ENCODE assay signal across 18 mouse cellular contexts in genomic region chr12:112599198-112599597, GRCm38 (mm10). TPM values are rescaled to one million over a fixed set of nuclear protein-coding genes. Genes with fewer than 3 reads are reported as not detected.
A peak's percentile ranks its signal among the peaks of the same experiment; 100 is the strongest.
DNase-seq lines count a peak whose midpoint lies in the region; ATAC-seq and TF ChIP-seq lines count a peak whose summit lies in the region.
"Had no signal": no experiment of that assay in that cellular context is flagged by ENCODE, and none has a peak within 500 bp of the region (broad histone marks: within the 10 kb centered on the region; RNA-seq: fewer than 3 reads in every experiment).

No protein-coding gene starts in this region.

- H3K36me3 ChIP-seq in heart, embryonic 10.5 days = peaks cover 40% of the 10 kb centered on the region
- peaks cover 36% of the 10 kb centered on the region for H3K36me3 ChIP-seq in E14TG2a.4 (ENCODE audit: insufficient read depth, low read length)
- no peaks in the 10 kb centered on the region for H3K36me3 ChIP-seq in liver, embryonic 16.5 days (ENCODE audit: control insufficient read depth, insufficient read depth)
- H3K36me3 ChIP-seq: forebrain, embryonic 12.5 days; limb, embryonic 12.5 days; neural tube, embryonic 12.5 days had no signal

- peak overlapping the region; percentile 73 for H3K27ac ChIP-seq in heart, embryonic 10.5 days
- peak overlapping the region; percentile 44 for H3K27ac ChIP-seq in embryonic fibroblast, embryonic 13.5 days (ENCODE audit: insufficient read depth, low read length)
- H3K27ac ChIP-seq in liver, embryonic 16.5 days (ENCODE audit: low read length) = no peak overlapping the region
- H3K27ac ChIP-seq: forebrain, embryonic 12.5 days; limb, embryonic 12.5 days; neural tube, embryonic 12.5 days had no signal

- peak; percentile 90 for DNase-seq in heart, embryonic 10.5 days (ENCODE audit: low spot score)
- no peak for DNase-seq in heart, adult 9 months (ENCODE audit: low spot score in 2 of 2)
- DNase-seq in adrenal gland, postnatal 36 days = no peak
- no peak for DNase-seq in left cerebral cortex, postnatal 14 days (ENCODE audit: low spot score in 2 of 2)
- DNase-seq in thymus, postnatal 10 days (ENCODE audit: low spot score in 2 of 2) = no peak
- DNase-seq: adrenal gland, postnatal 14 days; cerebellum, postnatal 25 days; kidney, adult 8-10 months; layer of hippocampus, postnatal 36 days; midbrain, embryonic 14.5 days had no signal

- 0% methylated on average over 4 of the region's 4 CpGs for WGBS in heart, embryonic 10.5 days
- WGBS in liver, embryonic 16.5 days (ENCODE audit: insufficient replicate concordance) = 3% methylated on average over 4 of the region's 4 CpGs

- peak; percentile 43; the same call in 1 of the 2 replicates for ATAC-seq in liver, embryonic 16.5 days (ENCODE audit: low read depth)
- ATAC-seq: hindbrain, embryonic 16.5 days; lung, postnatal 0 days had no signal

- no peak for TF ChIP-seq POLR2A in embryonic fibroblast, embryonic 13.5 days (IDR thresholded peaks at IDR 0.05; ENCODE audit: low read depth, low read length)

- no peak for TF ChIP-seq CTCF in E14TG2a.4 (conservative IDR thresholded peaks at IDR 0.05; ENCODE audit: low read length)
- TF ChIP-seq CTCF in embryonic fibroblast, embryonic 13.5 days (IDR thresholded peaks at IDR 0.05; ENCODE audit: borderline replicate concordance, insufficient read depth, low read length) = no peak

- peaks cover 65% of the 10 kb centered on the region for H3K4me1 ChIP-seq in heart, embryonic 10.5 days
- H3K4me1 ChIP-seq in E14TG2a.4 (replicated peaks; ENCODE audit: low read depth, low read length) = peaks cover 57% of the 10 kb centered on the region
- peaks cover 30% of the 10 kb centered on the region for H3K4me1 ChIP-seq in embryonic fibroblast, embryonic 13.5 days (ENCODE audit: control insufficient read depth, insufficient read depth, low read length)
- H3K4me1 ChIP-seq in liver, embryonic 16.5 days (ENCODE audit: control insufficient read depth, low read depth, low read length) = peaks cover 20% of the 10 kb centered on the region

- no peak overlapping the region for H3K4me2 ChIP-seq in liver, embryonic 16.5 days (ENCODE audit: low read depth, low read length)
- H3K4me2 ChIP-seq: forebrain, embryonic 12.5 days; limb, embryonic 12.5 days; neural tube, embryonic 12.5 days had no signal

- H3K9me3 ChIP-seq in heart, embryonic 10.5 days = no peaks in the 10 kb centered on the region
- H3K9me3 ChIP-seq in E14TG2a.4 (ENCODE audit: low read length) = no peaks in the 10 kb centered on the region
- no peaks in the 10 kb centered on the region for H3K9me3 ChIP-seq in liver, embryonic 16.5 days (replicated peaks; ENCODE audit: control insufficient read depth, low read length)
- H3K9me3 ChIP-seq: forebrain, embryonic 12.5 days; limb, embryonic 12.5 days; neural tube, embryonic 12.5 days had no signal

- intact Hi-C loops in left cerebral cortex, postnatal 14 days (cut with DNase I) = no loop called here

- H3K27me3 ChIP-seq in heart, embryonic 10.5 days (ENCODE audit: insufficient read depth, poor library complexity, severe bottlenecking) = peaks cover 4% of the 10 kb centered on the region
- 0 out of 2 replicates have a peak, but pooled peaks cover 2% of the 10 kb centered on the region for H3K27me3 ChIP-seq in E14TG2a.4 (ENCODE audit: insufficient read depth, low read length)
- H3K27me3 ChIP-seq in liver, embryonic 16.5 days (ENCODE audit: control insufficient read depth, insufficient read depth, low read depth, low read length) = no peaks in the 10 kb centered on the region
- H3K27me3 ChIP-seq: forebrain, embryonic 12.5 days; limb, embryonic 12.5 days; neural tube, embryonic 12.5 days had no signal

- H3K9ac ChIP-seq in liver, embryonic 16.5 days (ENCODE audit: low read depth, low read length) = no peak overlapping the region
- H3K9ac ChIP-seq: forebrain, embryonic 12.5 days; limb, embryonic 12.5 days; neural tube, embryonic 12.5 days had no signal

- H3K4me3 ChIP-seq in heart, embryonic 10.5 days = peak overlapping the region; percentile 3; the same call in 1 of the 2 replicates
- peak overlapping the region; percentile 20; the same call in 1 of the 2 replicates for H3K4me3 ChIP-seq in E14TG2a.4 (replicated peaks; ENCODE audit: low read length)
- H3K4me3 ChIP-seq in embryonic fibroblast, embryonic 13.5 days (ENCODE audit: insufficient read depth, low read length) = no peak overlapping the region
- H3K4me3 ChIP-seq in liver, embryonic 16.5 days (ENCODE audit: low read depth, low read length) = no peak overlapping the region
- H3K4me3 ChIP-seq: forebrain, embryonic 12.5 days; limb, embryonic 12.5 days; neural tube, embryonic 12.5 days had no signal

RNA-seq across cellular contexts. Expression of gene Inf2, which starts 10.6 kb away (rescaled TPM):
- 3.5 and 5.6 TPM in 2 replicates for polyA plus RNA-seq in heart, embryonic 10.5 days (2016; fragmentation: Nextera tagmentation; extraction: Ambion mirVana)
- polyA plus RNA-seq in embryonic fibroblast, embryonic 13.5 days (2011; ENCODE audit: insufficient read length, low read depth, missing spikeins) = 67.6 and 103 TPM in 2 replicates
- 1.2 and 2.7 TPM in 2 replicates for polyA plus RNA-seq in liver, embryonic 16.5 days (2015; fragmentation: Nextera tagmentation; extraction: Ambion mirVana)
- 10 to 100 TPM; 23.3 to 27.7 TPM for total RNA-seq in adrenal gland, postnatal 36 days (2021)
- 10 to 100 TPM; 70.1 to 84.3 TPM for total RNA-seq in left cerebral cortex, postnatal 14 days (2021)

RNA-seq across cellular contexts. Expression of gene Adssl1, which starts 20.6 kb away (rescaled TPM):
- polyA plus RNA-seq in heart, embryonic 10.5 days (2016; fragmentation: Nextera tagmentation; extraction: Ambion mirVana) = 57.2 and 99.3 TPM in 2 replicates
- 2.2 and 4.8 TPM in 2 replicates for polyA plus RNA-seq in embryonic fibroblast, embryonic 13.5 days (2011; ENCODE audit: insufficient read length, low read depth, missing spikeins)
- 12.4 and 14.0 TPM in 2 replicates for polyA plus RNA-seq in liver, embryonic 16.5 days (2015; fragmentation: Nextera tagmentation; extraction: Ambion mirVana)
- total RNA-seq in adrenal gland, postnatal 36 days (2021) = 10 to 100 TPM; 21.8 to 22.7 TPM
- total RNA-seq in left cerebral cortex, postnatal 14 days (2021) = 1 to 10 TPM; 6.5 to 8.4 TPM

RNA-seq across cellular contexts. Expression of gene Siva1, which starts 45.3 kb away (rescaled TPM):
- 175 and 207 TPM in 2 replicates for polyA plus RNA-seq in heart, embryonic 10.5 days (2016; fragmentation: Nextera tagmentation; extraction: Ambion mirVana)
- polyA plus RNA-seq in embryonic fibroblast, embryonic 13.5 days (2011; ENCODE audit: insufficient read length, low read depth, missing spikeins) = 89.1 and 93.5 TPM in 2 replicates
- 84.7 and 89.5 TPM in 2 replicates for polyA plus RNA-seq in liver, embryonic 16.5 days (2015; fragmentation: Nextera tagmentation; extraction: Ambion mirVana)
- total RNA-seq in adrenal gland, postnatal 36 days (2021) = 10 to 100 TPM; 45.4 to 46.9 TPM
- 10 to 100 TPM; 14.5 to 16.8 TPM for total RNA-seq in left cerebral cortex, postnatal 14 days (2021)

Comparison
In these comparisons a context has a peak if more than half of its experiments do, and no peak if none do; other contexts are left out.
1. H3K4me3 ChIP-seq: peak in heart, embryonic 10.5 days (single experiment) and E14TG2a.4 (single experiment); none in embryonic fibroblast, embryonic 13.5 days (single experiment) and liver, embryonic 16.5 days (single experiment).
2. RNA of gene Inf2, which starts 10.6 kb away (polyA plus RNA-seq): 67.6 to 103 TPM in embryonic fibroblast, embryonic 13.5 days; 3.5 to 5.6 TPM in heart, embryonic 10.5 days and 1.2 to 2.7 TPM in liver, embryonic 16.5 days; every median in the first group is over 10 times any median in the second.